Mouse (Mus musculus) thymus, adult 2 months (tissue): ENCODE measurements around the gene Slmap.

ENCODE experiments used
- CTCF ChIP-seq: fragments of 200-500 bp; IDR thresholded peaks from 2 replicates; pipeline ENCODE4 v1.5.1; 2012; ENCODE audit warnings: mild to moderate bottlenecking, control low read depth, low read length, moderate library complexity, borderline replicate concordance; ENCODE audit not compliant: control insufficient read depth, poor library complexity, insufficient read depth; ENCODE audit errors: extremely low read depth
- POLR2A ChIP-seq: fragments of 200-500 bp; IDR thresholded peaks from 2 replicates; pipeline ENCODE4 v1.6.1; 2012; ENCODE audit warnings: mild to moderate bottlenecking, low read length, control low read depth, moderate library complexity; ENCODE audit not compliant: control insufficient read depth, poor library complexity, insufficient read depth; ENCODE audit errors: extremely low read depth

GRCm38 (mm10) chr14:26540577-26540976, 5.8 kb upstream of the Slmap start:
- TF ChIP-seq POLR2A (no peak), CTCF (no peak)
